Mouse (Mus musculus): ENCODE measurements around the gene Fscn1. TPM values are rescaled to one million over a fixed set of nuclear protein-coding genes. Genes with fewer than 3 reads are reported as not detected.

Fscn1 gene
- total and polyA plus RNA-seq, 2 experiments from 2014 or later, result 457 to 558 TPM

DNA sequence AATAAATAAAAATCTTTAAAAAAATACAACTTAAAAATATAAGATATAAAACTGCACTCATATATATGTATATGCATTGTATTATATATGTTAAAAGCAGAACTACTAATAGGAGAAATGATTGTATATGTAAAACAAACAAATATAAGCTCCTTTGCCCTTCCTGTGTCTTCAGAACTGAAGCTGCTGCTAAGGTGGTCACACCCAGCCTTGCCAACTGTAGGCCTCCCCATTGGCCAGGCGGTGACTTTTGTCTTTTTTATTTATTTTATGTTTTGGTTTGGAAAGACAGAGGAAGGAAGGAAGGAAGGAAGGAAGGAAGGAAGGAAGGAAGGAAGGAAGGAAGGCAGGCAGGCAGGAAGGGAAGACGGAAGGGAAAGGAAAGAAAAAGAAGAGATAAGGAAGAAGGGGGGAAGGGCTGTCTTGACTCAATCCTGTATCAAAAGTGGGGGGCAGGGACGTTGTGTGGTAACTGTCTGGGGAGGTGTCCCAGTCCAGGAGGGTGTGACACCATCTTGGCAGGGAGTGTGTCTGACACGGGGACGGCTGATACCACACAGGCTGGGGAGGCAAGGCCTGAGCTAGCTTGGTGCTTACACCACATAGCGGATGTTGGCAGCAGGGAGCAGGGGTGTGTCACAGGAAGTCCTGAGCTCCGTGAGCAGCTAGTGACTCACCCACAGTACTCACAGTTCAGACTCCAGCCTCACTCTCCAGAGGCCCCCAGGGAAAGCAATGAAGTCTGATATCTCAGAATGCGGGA is 39.7 kb upstream of the Fscn1 start:
- DNase-seq (no peak), ATAC-seq (peak; percentile 25; the same call in 1 of the 2 replicates)
- Histone ChIP-seq H3K9ac (no peak overlapping the region), H3K4me3 (ENCODE audit: low read depth, low read length) (no peak overlapping the region), H3K4me1 (ENCODE audit: insufficient read depth) (no peaks in the 10 kb centered on the region), H3K27me3 (ENCODE audit: insufficient read depth, low read length) (no peaks in the 10 kb centered on the region), H3K9me3 (ENCODE audit: low read length) (no peaks in the 10 kb centered on the region), H3K4me2 (ENCODE audit: low read depth) (no peak overlapping the region), H3K27ac (ENCODE audit: low read depth, low read length) (no peak overlapping the region), H3K36me3 (ENCODE audit: insufficient read depth) (no peaks in the 10 kb centered on the region)
- no peak for TF ChIP-seq CTCF (IDR thresholded peaks at IDR 0.05; ENCODE audit: low read depth)
- 69% methylated on average over 8 of the region's 8 CpGs for WGBS

DNA sequence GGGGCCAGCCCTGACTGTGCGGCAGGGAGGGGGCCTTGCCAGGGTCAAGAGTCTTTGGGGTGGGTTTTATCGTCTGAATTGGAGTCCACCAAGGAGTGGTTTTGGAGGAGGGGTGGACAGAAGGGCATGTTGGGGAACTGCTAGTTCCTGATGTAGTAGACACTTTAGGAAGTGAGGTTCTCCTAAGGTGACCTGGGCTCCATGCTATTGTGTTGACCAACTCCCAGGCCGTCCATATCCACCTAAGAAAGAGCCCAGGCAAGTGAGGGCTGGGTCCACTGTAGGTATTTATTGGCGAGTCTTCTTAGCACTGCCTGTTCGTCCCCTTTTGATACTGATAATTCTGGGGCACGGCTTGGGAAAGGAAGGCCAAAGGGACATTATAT is 39.1 kb upstream of the Fscn1 start:
- no peak overlapping the region for H3K4me3 ChIP-seq (ENCODE audit: low read depth, low read length)
- no peaks in the 10 kb centered on the region for H3K4me1 ChIP-seq (ENCODE audit: insufficient read depth)
- no peaks in the 10 kb centered on the region for H3K9me3 ChIP-seq (ENCODE audit: low read length)
- no peak for TF ChIP-seq CTCF (IDR thresholded peaks at IDR 0.05; ENCODE audit: low read depth)
- 81% methylated on average over 6 of the region's 6 CpGs for WGBS
- no peaks in the 10 kb centered on the region for H3K27me3 ChIP-seq (ENCODE audit: insufficient read depth, low read length)
- H3K4me2 ChIP-seq (ENCODE audit: low read depth), result no peak overlapping the region
- no peak overlapping the region for H3K9ac ChIP-seq
- no peak for ATAC-seq
- no peaks in the 10 kb centered on the region for H3K36me3 ChIP-seq (ENCODE audit: insufficient read depth)
- H3K27ac ChIP-seq (ENCODE audit: low read depth, low read length), result no peak overlapping the region
- DNase-seq, result no peak

DNA sequence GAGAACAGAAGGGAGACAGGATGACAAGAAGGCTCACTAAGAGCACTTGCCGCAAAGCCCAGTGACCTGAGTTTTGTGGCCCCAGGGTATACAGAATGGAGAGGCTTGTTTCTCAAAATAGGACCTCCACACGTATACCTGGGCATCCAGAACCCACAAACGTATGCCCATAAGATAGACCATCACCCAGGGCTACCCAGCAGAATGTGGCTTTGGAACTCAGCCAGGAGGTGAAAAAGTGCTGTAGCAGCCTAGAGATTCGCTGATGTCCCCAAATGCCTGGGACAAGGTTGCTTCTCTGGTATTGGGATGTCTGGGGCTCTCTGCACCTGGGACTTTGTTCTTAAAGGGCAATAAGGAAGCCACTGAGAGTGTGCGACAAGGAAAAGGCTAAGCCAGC is 37.9 kb upstream of the Fscn1 start:
- WGBS, result 78% methylated on average over 5 of the region's 5 CpGs
- Histone ChIP-seq H3K9ac (no peak overlapping the region), H3K4me2 (ENCODE audit: low read depth) (no peak overlapping the region), H3K9me3 (ENCODE audit: low read length) (no peaks in the 10 kb centered on the region), H3K27me3 (ENCODE audit: insufficient read depth, low read length) (no peaks in the 10 kb centered on the region), H3K36me3 (ENCODE audit: insufficient read depth) (no peaks in the 10 kb centered on the region), H3K4me3 (ENCODE audit: low read depth, low read length) (no peak overlapping the region), H3K27ac (ENCODE audit: low read depth, low read length) (no peak overlapping the region), H3K4me1 (ENCODE audit: insufficient read depth) (no peaks in the 10 kb centered on the region)
- TF ChIP-seq CTCF (IDR thresholded peaks at IDR 0.05; ENCODE audit: low read depth), result no peak
- DNase-seq, result no peak
- no peak for ATAC-seq

DNA sequence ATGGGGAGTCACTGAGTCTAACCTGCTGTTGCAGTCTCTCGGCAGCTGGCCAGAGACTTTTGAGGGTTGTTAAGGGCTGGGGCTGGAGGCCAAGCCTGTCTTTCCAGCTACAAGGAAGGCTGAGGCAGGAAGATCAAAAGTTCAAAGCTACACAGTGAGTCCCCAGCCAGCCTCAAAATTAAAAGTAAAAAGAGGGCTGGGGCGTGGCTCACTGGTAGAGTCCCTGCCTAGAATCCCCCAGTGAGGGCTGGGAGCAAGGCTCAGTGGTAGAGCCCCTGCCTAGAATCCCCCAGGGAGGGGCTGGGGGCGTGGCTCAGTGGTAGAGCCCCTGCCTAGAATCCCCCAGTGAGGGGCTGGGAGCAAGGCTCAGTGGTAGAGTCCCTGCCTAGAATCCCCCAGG is 36.4 kb upstream of the Fscn1 start:
- Histone ChIP-seq H3K4me2 (ENCODE audit: low read depth) (no peak overlapping the region), H3K9ac (no peak overlapping the region), H3K4me3 (ENCODE audit: low read depth, low read length) (no peak overlapping the region), H3K9me3 (ENCODE audit: low read length) (no peaks in the 10 kb centered on the region), H3K27me3 (ENCODE audit: insufficient read depth, low read length) (no peaks in the 10 kb centered on the region), H3K27ac (ENCODE audit: low read depth, low read length) (no peak overlapping the region), H3K4me1 (ENCODE audit: insufficient read depth) (0 out of 2 replicates have a peak, but pooled peaks cover 2% of the 10 kb centered on the region), H3K36me3 (ENCODE audit: insufficient read depth) (no peaks in the 10 kb centered on the region)
- WGBS, result 90% methylated on average over 3 of the region's 3 CpGs
- DNase-seq (no peak), ATAC-seq (no peak)
- no peak for TF ChIP-seq CTCF (IDR thresholded peaks at IDR 0.05; ENCODE audit: low read depth)

DNA sequence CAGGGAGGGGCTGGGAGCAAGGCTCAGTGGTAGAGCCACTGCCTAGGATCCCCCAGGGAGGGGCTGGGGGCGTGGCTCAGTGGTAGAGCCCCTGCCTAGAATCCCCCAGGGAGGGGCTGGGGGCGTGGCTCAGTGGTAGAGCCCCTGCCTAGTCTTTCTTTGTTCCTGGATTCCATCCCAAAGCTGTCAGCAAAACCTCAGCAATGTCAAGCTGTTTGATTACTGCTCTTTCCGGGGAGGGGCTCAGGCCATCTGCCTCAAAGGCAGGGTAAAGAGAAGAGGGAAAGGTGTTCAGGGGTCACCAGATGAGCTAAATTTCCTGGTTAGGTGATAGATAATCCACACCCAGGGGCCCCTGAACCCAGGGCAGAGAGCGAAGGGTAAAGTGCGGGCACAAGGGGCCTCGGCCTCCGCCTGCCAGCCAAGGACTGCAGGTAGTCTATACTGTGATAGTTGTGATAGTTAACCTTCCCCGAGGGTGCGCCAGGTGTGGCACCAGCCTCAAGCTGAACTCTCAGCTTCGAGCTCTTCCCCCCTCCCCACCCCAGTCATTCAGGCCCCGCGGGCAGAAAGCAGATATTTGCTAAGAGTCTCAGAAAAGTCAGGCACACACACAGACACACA is 35.7 kb upstream of the Fscn1 start:
- Histone ChIP-seq H3K4me1 (ENCODE audit: insufficient read depth) (0 out of 2 replicates have a peak, but pooled peaks cover 5% of the 10 kb centered on the region), H3K4me3 (ENCODE audit: low read depth, low read length) (no peak overlapping the region), H3K9ac (no peak overlapping the region), H3K36me3 (ENCODE audit: insufficient read depth) (no peaks in the 10 kb centered on the region), H3K4me2 (ENCODE audit: low read depth) (no peak overlapping the region), H3K9me3 (ENCODE audit: low read length) (no peaks in the 10 kb centered on the region), H3K27me3 (ENCODE audit: insufficient read depth, low read length) (no peaks in the 10 kb centered on the region), H3K27ac (ENCODE audit: low read depth, low read length) (no peak overlapping the region)
- DNase-seq (no peak), ATAC-seq (no peak)
- 82% methylated on average over 11 of the region's 12 CpGs for WGBS
- no peak for TF ChIP-seq CTCF (IDR thresholded peaks at IDR 0.05; ENCODE audit: low read depth)

DNA sequence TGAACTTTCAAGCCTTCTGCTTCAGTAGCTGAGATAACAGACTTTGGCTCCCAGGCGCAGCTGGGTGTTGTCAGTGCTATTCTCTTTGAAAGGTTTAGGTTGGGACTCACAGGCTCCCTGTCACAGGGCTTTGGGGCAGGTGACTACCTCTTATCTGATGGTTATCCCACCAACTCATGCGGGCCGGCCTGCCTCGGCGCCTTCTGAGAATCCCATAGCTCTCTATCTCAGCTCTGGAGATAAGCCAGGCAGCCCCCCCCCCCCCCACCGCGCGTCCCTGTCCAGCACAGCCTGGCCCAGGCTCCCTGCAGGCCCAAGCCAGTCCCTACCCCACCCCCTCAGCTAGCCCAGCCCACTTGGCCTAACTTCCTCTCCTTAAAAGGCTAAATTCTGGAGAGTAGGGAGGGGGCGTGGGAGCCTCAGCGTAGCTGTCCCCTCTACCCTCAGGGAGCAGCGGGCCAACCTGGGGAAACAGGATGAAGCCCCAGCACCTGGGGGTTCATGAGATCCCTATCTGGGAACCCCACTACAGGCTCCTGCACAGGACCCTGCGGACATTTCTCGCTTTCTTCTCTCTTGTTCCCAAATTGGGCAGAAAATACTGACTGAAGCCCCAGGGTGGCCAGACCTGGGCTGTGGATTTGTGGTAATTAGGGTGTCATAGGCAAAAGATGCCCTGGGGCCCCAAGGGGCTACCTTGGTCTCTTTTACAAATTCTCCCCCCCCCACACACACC is 33.8 kb upstream of the Fscn1 start:
- no peaks in the 10 kb centered on the region for H3K27me3 ChIP-seq (ENCODE audit: insufficient read depth, low read length)
- no peak for TF ChIP-seq CTCF (IDR thresholded peaks at IDR 0.05; ENCODE audit: low read depth)
- H3K4me1 ChIP-seq (ENCODE audit: insufficient read depth), result 0 out of 2 replicates have a peak, but pooled peaks cover 5% of the 10 kb centered on the region
- ATAC-seq (no peak), DNase-seq (no peak)
- no peak overlapping the region for H3K4me3 ChIP-seq (ENCODE audit: low read depth, low read length)
- WGBS, result 17% methylated on average over 13 of the region's 13 CpGs
- H3K9me3 ChIP-seq (ENCODE audit: low read length), result no peaks in the 10 kb centered on the region
- no peak overlapping the region for H3K9ac ChIP-seq
- no peak overlapping the region for H3K4me2 ChIP-seq (ENCODE audit: low read depth)
- no peak overlapping the region for H3K27ac ChIP-seq (ENCODE audit: low read depth, low read length)
- no peaks in the 10 kb centered on the region for H3K36me3 ChIP-seq (ENCODE audit: insufficient read depth)

DNA sequence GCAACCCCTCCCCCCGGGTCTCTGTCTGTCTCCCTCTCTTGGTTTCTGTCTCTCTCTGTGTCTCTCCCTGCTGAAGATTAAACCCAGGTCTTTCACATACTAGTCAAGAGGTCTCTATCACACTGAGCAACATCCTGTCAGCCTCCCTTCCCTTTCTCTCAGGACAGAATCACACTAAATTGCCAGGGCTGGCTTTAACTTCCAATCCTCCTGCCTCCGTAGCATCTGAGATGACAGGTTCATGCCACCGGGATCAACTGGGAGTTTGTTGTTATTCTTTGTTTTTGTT is 33.3 kb upstream of the Fscn1 start:
- Histone ChIP-seq H3K9ac (no peak overlapping the region), H3K4me1 (ENCODE audit: insufficient read depth) (0 out of 2 replicates have a peak, but pooled peaks cover 5% of the 10 kb centered on the region), H3K4me3 (ENCODE audit: low read depth, low read length) (no peak overlapping the region), H3K9me3 (ENCODE audit: low read length) (no peaks in the 10 kb centered on the region), H3K4me2 (ENCODE audit: low read depth) (no peak overlapping the region), H3K36me3 (ENCODE audit: insufficient read depth) (no peaks in the 10 kb centered on the region), H3K27ac (ENCODE audit: low read depth, low read length) (no peak overlapping the region), H3K27me3 (ENCODE audit: insufficient read depth, low read length) (no peaks in the 10 kb centered on the region)
- TF ChIP-seq CTCF (IDR thresholded peaks at IDR 0.05; ENCODE audit: low read depth), result no peak
- ATAC-seq (no peak), DNase-seq (no peak)
- WGBS, result 67% methylated on average over 3 of the region's 3 CpGs
